Mouse (Mus musculus): ENCODE data around the gene Slc12a7. TPM values are rescaled to one million over a fixed set of nuclear protein-coding genes. Genes with fewer than 3 reads are reported as not detected.

Slc12a7 gene
- total and polyA plus RNA-seq, 3 experiments, result 3.1 to 6.9 TPM; not detected in 1

- DNase-seq (ENCODE audit: low read depth, low spot score), result no peak
- Histone ChIP-seq H3K27ac (ENCODE audit: control insufficient read depth, low read depth, low read length) (no peak overlapping the region), H3K27me3 (ENCODE audit: control insufficient read depth in 1 of 2, insufficient read depth in 2 of 2, low read length in 2 of 2) (peaks cover 0 to 1% of the 10 kb centered on the region in 2 experiments; a peak in 2 of 4 replicates), H3K79me2 (ENCODE audit: control insufficient read depth, insufficient read depth, low read length, poor library complexity) (no peaks in the 10 kb centered on the region), H3K9ac (ENCODE audit: control insufficient read depth, low read depth, low read length, poor library complexity, severe bottlenecking) (no peak overlapping the region), H3K4me3 (ENCODE audit: control insufficient read depth in 1 of 2, insufficient read depth in 1 of 2, low read depth in 2 of 2, low read length in 2 of 2) (no peak overlapping the region), H3K36me3 (ENCODE audit: control insufficient read depth in 1 of 2, insufficient read depth in 2 of 2, low read length in 2 of 2) (peaks cover 0 to 3% of the 10 kb centered on the region in 2 experiments; a peak in 2 of 4 replicates), H3K9me3 (replicated peaks; ENCODE audit: insufficient read depth, low read length) (no peaks in the 10 kb centered on the region), H3K4me1 (ENCODE audit: control insufficient read depth in 1 of 2, insufficient read depth in 2 of 2, low read length in 2 of 2) (peaks cover 0 to 5% of the 10 kb centered on the region in 2 experiments; a peak in 1 of 4 replicates)
- no peak for TF ChIP-seq POLR2AphosphoS2 (IDR thresholded peaks at IDR 0.05; ENCODE audit: low read length)
- TF ChIP-seq SIN3A (IDR thresholded peaks at IDR 0.05; ENCODE audit: low read length), result no peak
- no peak for TF ChIP-seq MYC (IDR thresholded peaks at IDR 0.05; ENCODE audit: low read depth, low read length)
- no peak for TF ChIP-seq USF1 (IDR thresholded peaks at IDR 0.05; ENCODE audit: low read depth, low read length)
- TF ChIP-seq ZMIZ1 (IDR thresholded peaks at IDR 0.05; ENCODE audit: low read depth, low read length), result no peak
- no peak for TF ChIP-seq NELFE (IDR thresholded peaks at IDR 0.05; ENCODE audit: low read depth, low read length)
- TF ChIP-seq GATA1 (IDR thresholded peaks at IDR 0.05; ENCODE audit: low read depth, low read length), result no peak
- no peak for TF ChIP-seq TBP (IDR thresholded peaks at IDR 0.05; ENCODE audit: low read depth, low read length)
- TF ChIP-seq MYB (IDR thresholded peaks at IDR 0.05; ENCODE audit: low read depth, low read length), result no peak
- TF ChIP-seq ZC3H11A (IDR thresholded peaks at IDR 0.05; ENCODE audit: low read depth, low read length), result no peak
- no peak for TF ChIP-seq TCF12 (IDR thresholded peaks at IDR 0.05; ENCODE audit: low read depth, low read length)
- TF ChIP-seq USF2 (IDR thresholded peaks at IDR 0.05; ENCODE audit: borderline replicate concordance in 1 of 2, insufficient read depth in 1 of 2, low read depth in 1 of 2, low read length in 2 of 2), result no peak
- TF ChIP-seq KAT2A (conservative IDR thresholded peaks at IDR 0.05; ENCODE audit: low read depth, low read length), result no peak
- no peak for TF ChIP-seq SMC3 (IDR thresholded peaks at IDR 0.05; ENCODE audit: low read depth, low read length)
- TF ChIP-seq POLR2AphosphoS5 (IDR thresholded peaks at IDR 0.05; ENCODE audit: borderline replicate concordance, low read depth, low read length), result no peak
- TF ChIP-seq CHD1 (IDR thresholded peaks at IDR 0.05; ENCODE audit: low read depth, low read length), result no peak
- no peak for TF ChIP-seq MAZ (IDR thresholded peaks at IDR 0.05; ENCODE audit: low read depth, low read length)
- no peak for TF ChIP-seq RCOR1 (IDR thresholded peaks at IDR 0.05; ENCODE audit: low read depth, low read length)
- no peak for TF ChIP-seq UBTF (IDR thresholded peaks at IDR 0.05; ENCODE audit: borderline replicate concordance, insufficient read depth, low read depth, low read length)
- TF ChIP-seq BHLHE40 (IDR thresholded peaks at IDR 0.05; ENCODE audit: borderline replicate concordance, low read depth, low read length), result no peak
Observed at GRCm38 (mm10) chr13:73696529-73696928, 36.4 kb upstream of the Slc12a7 start.

- Histone ChIP-seq H3K79me2 (ENCODE audit: control insufficient read depth, insufficient read depth, low read length, poor library complexity) (no peaks in the 10 kb centered on the region), H3K27ac (ENCODE audit: control insufficient read depth, low read depth, low read length) (no peak overlapping the region), H3K36me3 (ENCODE audit: control insufficient read depth in 1 of 2, insufficient read depth in 2 of 2, low read length in 2 of 2) (peaks cover 0 to 3% of the 10 kb centered on the region in 2 experiments; a peak in 2 of 4 replicates), H3K9me3 (replicated peaks; ENCODE audit: insufficient read depth, low read length) (no peaks in the 10 kb centered on the region), H3K4me1 (ENCODE audit: control insufficient read depth in 1 of 2, insufficient read depth in 2 of 2, low read length in 2 of 2) (peaks cover 0 to 3% of the 10 kb centered on the region in 2 experiments; a peak in 1 of 4 replicates), H3K9ac (ENCODE audit: control insufficient read depth, low read depth, low read length, poor library complexity, severe bottlenecking) (no peak overlapping the region), H3K4me3 (ENCODE audit: control insufficient read depth in 1 of 2, insufficient read depth in 1 of 2, low read depth in 2 of 2, low read length in 2 of 2) (no peak overlapping the region), H3K27me3 (ENCODE audit: control insufficient read depth in 1 of 2, insufficient read depth in 2 of 2, low read length in 2 of 2) (peaks cover 0 to 1% of the 10 kb centered on the region in 2 experiments)
- no peak for DNase-seq (ENCODE audit: low read depth, low spot score)
- no peak for TF ChIP-seq E2F4 (IDR thresholded peaks at IDR 0.05; ENCODE audit: borderline replicate concordance, low read depth, low read length)
- TF ChIP-seq CTCF (IDR thresholded peaks at IDR 0.05 in 2 of 3, conservative IDR thresholded peaks at IDR 0.05 in 1 of 3; ENCODE audit: control insufficient read depth in 1 of 3, insufficient read depth in 1 of 3, low read depth in 2 of 3, low read length in 3 of 3, poor library complexity in 1 of 3, severe bottlenecking in 1 of 3), result no peak
- TF ChIP-seq KAT2A (conservative IDR thresholded peaks at IDR 0.05; ENCODE audit: low read depth, low read length), result no peak
- no peak for TF ChIP-seq BHLHE40 (IDR thresholded peaks at IDR 0.05; ENCODE audit: borderline replicate concordance, low read depth, low read length)
- TF ChIP-seq SIN3A (IDR thresholded peaks at IDR 0.05; ENCODE audit: low read length), result no peak
- no peak for TF ChIP-seq CHD1 (IDR thresholded peaks at IDR 0.05; ENCODE audit: low read depth, low read length)
- TF ChIP-seq MYC (IDR thresholded peaks at IDR 0.05; ENCODE audit: low read depth, low read length), result no peak
- no peak for TF ChIP-seq TCF12 (IDR thresholded peaks at IDR 0.05; ENCODE audit: low read depth, low read length)
- no peak for TF ChIP-seq MXI1 (IDR thresholded peaks at IDR 0.05; ENCODE audit: low read depth, low read length)
- no peak for TF ChIP-seq TBP (IDR thresholded peaks at IDR 0.05; ENCODE audit: low read depth, low read length)
- TF ChIP-seq GATA1 (IDR thresholded peaks at IDR 0.05; ENCODE audit: low read depth, low read length), result no peak
- TF ChIP-seq ZKSCAN1 (IDR thresholded peaks at IDR 0.05; ENCODE audit: low read depth, low read length), result no peak
- TF ChIP-seq JUND (IDR thresholded peaks at IDR 0.05; ENCODE audit: low read depth, low read length), result no peak
- TF ChIP-seq POLR2AphosphoS5 (IDR thresholded peaks at IDR 0.05; ENCODE audit: borderline replicate concordance, low read depth, low read length), result no peak
- TF ChIP-seq GABPA (IDR thresholded peaks at IDR 0.05; ENCODE audit: low read depth, low read length), result no peak
- TF ChIP-seq ZNF384 (IDR thresholded peaks at IDR 0.05; ENCODE audit: low read depth, low read length), result no peak
Observed at GRCm38 (mm10) chr13:73699714-73700113, 33.2 kb upstream of the Slc12a7 start.

Data from MEL (cell line).